Mouse (Mus musculus) neural tube, embryonic 15.5 days (tissue): ENCODE measurements around the gene Igsf8. TPM values are rescaled to one million over a fixed set of nuclear protein-coding genes. Genes with fewer than 3 reads are reported as not detected.
A peak's percentile ranks its signal among the peaks of the same experiment; 100 is the strongest.

Experiments
- ATAC-seq: fragments of 200-750 bp; cut with Nextera tagmentation; 2 replicates; pipeline ENCODE4 v1.8.0; 2017; ENCODE audit warnings: mild to moderate bottlenecking, moderate TSS enrichment, moderate library complexity; ENCODE audit not compliant: low FRiP score
- H3K27ac ChIP-seq: fragments of 300-500 bp; sonication (generic); replicated peaks from 2 replicates; pipeline ENCODE4 v1.5.1; 2015; ENCODE audit warnings: mild to moderate bottlenecking, inconsistent platforms
- H3K27me3 ChIP-seq: fragments of 300-500 bp; sonication (generic); replicated peaks from 2 replicates; pipeline ENCODE4 v1.6.1; 2015; ENCODE audit warnings: inconsistent platforms
- H3K36me3 ChIP-seq: fragments of 300-500 bp; sonication (generic); 2 replicates; pipeline ENCODE4 v1.6.1; 2015; ENCODE audit warnings: inconsistent platforms
- H3K4me1 ChIP-seq: fragments of 300-500 bp; sonication (generic); 2 replicates; pipeline ENCODE4 v1.6.1; 2015; ENCODE audit warnings: inconsistent platforms
- H3K4me2 ChIP-seq: fragments of 300-500 bp; sonication (generic); 2 replicates; pipeline ENCODE4 v1.6.1; 2015; ENCODE audit warnings: inconsistent platforms, mild to moderate bottlenecking, moderate library complexity
- H3K4me3 ChIP-seq: fragments of 300-500 bp; sonication (generic); replicated peaks from 2 replicates; pipeline ENCODE4 v1.5.1; 2015; ENCODE audit warnings: mild to moderate bottlenecking, inconsistent platforms
- H3K9ac ChIP-seq: fragments of 300-500 bp; sonication (generic); replicated peaks from 2 replicates; pipeline ENCODE4 v1.6.1; 2015; ENCODE audit warnings: mild to moderate bottlenecking, inconsistent platforms
- H3K9me3 ChIP-seq: fragments of 300-500 bp; sonication (generic); replicated peaks from 2 replicates; pipeline ENCODE4 v1.6.1; 2016; ENCODE audit warnings: inconsistent platforms
- WGBS: fragments of 180-500 bp; shearing (Covaris S2); methylation state at CpG from one replicate; pipeline ENCODE4 v1.1.7; 2015; ENCODE audit warnings: mixed read lengths; 5-methylcytosine and 5-hydroxymethylcytosine counted together
- polyA plus RNA-seq: library from polyadenylated mRNA; unstranded; fragments of >200 nt; fragmentation: Nextera tagmentation; extraction: Ambion mirVana; gene quantifications from 2 replicates; pipeline ENCODE4 v1.2.1, GENCODE M21; 2015

The Igsf8 gene
- polyA plus RNA-seq, 1 experiment from 2014 or later = 71.3 TPM

DNA sequence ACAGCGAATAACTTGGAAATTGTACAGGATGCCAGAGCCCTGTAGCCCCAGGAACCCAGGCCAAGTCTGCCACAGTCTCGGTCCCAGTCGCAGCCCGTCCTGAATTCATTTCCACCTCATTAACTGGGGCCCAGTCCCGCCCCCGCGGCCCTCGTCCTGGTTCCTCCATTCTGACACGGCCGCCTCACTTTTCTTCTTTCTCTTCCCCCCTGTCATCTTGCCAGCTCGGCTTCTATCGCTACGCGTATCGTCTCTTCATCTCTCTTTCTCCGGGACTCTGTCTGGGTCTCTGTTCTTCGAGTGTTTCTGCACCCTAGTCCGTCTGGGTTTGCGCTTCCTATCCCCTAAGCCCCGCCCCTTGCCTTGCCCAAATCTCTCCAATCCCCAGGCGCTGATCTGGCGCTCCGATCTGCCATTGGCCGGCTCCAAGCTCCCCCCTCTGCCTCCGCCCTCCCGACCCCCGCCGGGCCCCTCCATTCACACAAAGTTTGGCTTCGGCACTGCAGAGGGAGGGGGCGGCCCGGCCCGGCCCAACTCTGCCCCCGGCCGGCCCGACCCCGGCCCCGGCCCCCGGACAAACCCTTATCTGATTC, 79.4 kb downstream of the Igsf8 start, which contains the start of gene Kcnj10:
TSS of gene Kcnj10 (plus strand) at position 482 of the 593 bp plus-strand sequence.
- no peaks in the 10 kb centered on the region for H3K9me3 ChIP-seq
- WGBS = 1% methylated on average over 38 of the region's 38 CpGs
- peak within 1 kb of the TSS; percentile 46 for H3K4me3 ChIP-seq
- H3K27ac ChIP-seq = peak within 1 kb of the TSS; percentile 71
- ATAC-seq = peak; percentile 90
- peaks cover 16% of the 10 kb centered on the region for H3K4me1 ChIP-seq
- H3K4me2 ChIP-seq = peak within 1 kb of the TSS; percentile 79
- H3K27me3 ChIP-seq = peaks cover 9% of the 10 kb centered on the region
- H3K36me3 ChIP-seq = no peaks in the 10 kb centered on the region
- peak within 1 kb of the TSS; percentile 38 for H3K9ac ChIP-seq

GRCm38 (mm10) chr1:172341386-172341785, 79.9 kb downstream of the Igsf8 start:
- H3K4me3 ChIP-seq = peak overlapping the region; percentile 46
- H3K9ac ChIP-seq = peak overlapping the region; percentile 38
- WGBS = 17% methylated on average over 10 of the region's 10 CpGs
- ATAC-seq = peak; percentile 18; the same call in 1 of the 2 replicates
- H3K27ac ChIP-seq = peak overlapping the region; percentile 71
- peaks cover 9% of the 10 kb centered on the region for H3K27me3 ChIP-seq
- peak overlapping the region; percentile 79 for H3K4me2 ChIP-seq
- peaks cover 16% of the 10 kb centered on the region for H3K4me1 ChIP-seq
- no peaks in the 10 kb centered on the region for H3K36me3 ChIP-seq
- no peaks in the 10 kb centered on the region for H3K9me3 ChIP-seq

DNA sequence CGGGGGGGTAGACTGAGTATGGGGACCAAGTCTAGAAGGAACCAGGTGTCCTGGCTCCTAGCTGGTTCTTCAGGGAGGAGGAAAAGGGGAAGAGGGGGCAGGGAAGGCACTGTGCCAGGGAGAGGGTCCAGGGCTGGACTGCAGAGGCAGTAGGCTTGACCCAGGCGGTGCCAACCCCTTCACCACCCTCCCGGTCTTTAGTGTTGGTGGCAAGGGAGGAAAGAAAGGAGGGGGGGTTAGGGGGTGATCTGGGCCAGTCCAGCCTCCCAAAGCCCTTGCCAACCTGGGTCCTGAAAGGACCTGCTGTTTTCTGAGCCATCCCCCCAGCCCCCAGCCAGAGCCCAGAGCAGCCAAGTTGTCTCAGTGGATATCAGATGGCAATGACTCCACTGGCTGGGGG, 81.3 kb downstream of the Igsf8 start:
- Histone ChIP-seq H3K9me3 (no peaks in the 10 kb centered on the region), H3K27me3 (peaks cover 9% of the 10 kb centered on the region), H3K4me1 (peaks cover 16% of the 10 kb centered on the region), H3K27ac (peak overlapping the region; percentile 73), H3K4me3 (0 out of 2 replicates have a peak overlapping the region, but pooled peaks have one; percentile 46), H3K36me3 (no peaks in the 10 kb centered on the region), H3K4me2 (peak overlapping the region; percentile 79), H3K9ac (0 out of 2 replicates have a peak overlapping the region, but pooled peaks have one; percentile 7)
- peak; percentile 79 for ATAC-seq
- 66% methylated on average over 3 of the region's 3 CpGs for WGBS

DNA sequence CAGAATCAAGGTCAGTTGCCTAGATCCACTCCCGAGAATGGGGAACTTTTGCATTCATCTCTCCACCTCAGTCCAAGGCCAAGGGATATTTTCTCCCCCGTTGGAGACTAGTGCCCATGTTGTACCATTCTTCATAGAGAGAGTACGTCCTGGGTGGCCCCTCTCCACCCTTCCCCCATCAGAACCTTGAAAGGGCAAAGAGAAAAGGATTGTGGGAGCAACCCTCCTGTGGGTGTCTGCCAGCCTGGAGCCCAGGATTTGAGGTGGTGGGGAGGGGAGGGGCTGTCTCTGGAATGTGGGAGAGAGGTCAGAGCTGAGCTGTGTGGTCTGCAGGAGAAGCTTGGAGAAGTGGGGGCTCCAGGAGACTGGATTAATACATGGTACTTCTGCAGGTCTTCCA, 82.5 kb downstream of the Igsf8 start:
- Histone ChIP-seq H3K27ac (peak overlapping the region; percentile 73), H3K4me1 (peaks cover 16% of the 10 kb centered on the region), H3K9ac (no peak overlapping the region), H3K4me2 (peak overlapping the region; percentile 79), H3K4me3 (no peak overlapping the region), H3K36me3 (no peaks in the 10 kb centered on the region), H3K9me3 (no peaks in the 10 kb centered on the region), H3K27me3 (peaks cover 9% of the 10 kb centered on the region)
- 52% methylated on average over 3 of the region's 3 CpGs for WGBS
- no peak for ATAC-seq

- Histone ChIP-seq H3K27ac (peak overlapping the region; percentile 73; the same call in 1 of the 2 replicates), H3K27me3 (peaks cover 9% of the 10 kb centered on the region), H3K36me3 (no peaks in the 10 kb centered on the region), H3K4me2 (0 out of 2 replicates have a peak overlapping the region, but pooled peaks have one; percentile 79), H3K9me3 (no peaks in the 10 kb centered on the region), H3K4me3 (no peak overlapping the region), H3K4me1 (peaks cover 20% of the 10 kb centered on the region), H3K9ac (no peak overlapping the region)
- no peak for ATAC-seq
- WGBS = 83% methylated on average over 7 of the region's 7 CpGs
Measured at GRCm38 (mm10) chr1:172344820-172345219, 83.4 kb downstream of the Igsf8 start.

DNA sequence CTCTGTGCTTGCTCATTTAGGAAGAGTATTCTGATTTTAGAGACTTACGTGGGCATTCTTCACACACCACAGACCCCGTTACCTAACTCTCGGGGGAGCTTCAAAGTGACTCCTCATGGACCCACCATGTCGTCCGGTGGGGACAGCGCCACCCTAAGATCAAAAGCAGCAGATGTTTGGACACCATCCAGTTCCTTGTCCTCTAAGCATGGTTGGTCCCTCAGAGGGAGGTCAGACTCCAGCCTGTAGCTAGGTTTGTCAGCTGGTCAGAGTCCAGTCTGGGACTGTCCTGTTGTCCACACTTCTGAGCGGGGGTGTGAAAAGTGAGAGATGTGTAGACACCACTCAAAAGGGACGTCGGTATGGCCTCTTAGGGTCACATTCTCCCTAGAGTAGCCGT, 85.3 kb downstream of the Igsf8 start:
- Histone ChIP-seq H3K4me2 (no peak overlapping the region), H3K27ac (no peak overlapping the region), H3K27me3 (peaks cover 2% of the 10 kb centered on the region; the same call in 1 of the 2 replicates), H3K4me1 (peaks cover 19% of the 10 kb centered on the region), H3K4me3 (no peak overlapping the region), H3K9me3 (no peaks in the 10 kb centered on the region), H3K9ac (no peak overlapping the region), H3K36me3 (no peaks in the 10 kb centered on the region)
- no peak for ATAC-seq
- 82% methylated on average over 10 of the region's 10 CpGs for WGBS

DNA sequence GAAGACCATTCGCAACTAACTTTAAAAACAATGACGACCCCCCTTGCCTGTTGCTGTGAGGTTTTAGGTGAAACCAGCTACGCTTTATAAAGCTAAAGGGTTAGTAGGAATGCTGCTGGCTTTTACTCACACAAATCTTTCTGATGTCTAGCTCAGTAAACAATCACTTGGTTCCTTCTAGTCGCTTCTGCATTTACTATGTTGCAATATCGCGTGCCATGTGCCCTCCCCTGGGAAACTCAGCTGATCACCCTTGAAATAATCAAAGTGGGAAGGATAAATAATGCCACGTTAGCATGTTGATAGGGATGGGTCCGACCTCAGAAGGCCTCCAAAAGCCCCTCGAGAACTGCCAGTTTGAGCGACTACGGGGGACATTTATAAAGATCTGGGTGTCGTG, 85.9 kb downstream of the Igsf8 start:
- Histone ChIP-seq H3K27me3 (no peaks in the 10 kb centered on the region), H3K36me3 (no peaks in the 10 kb centered on the region), H3K9ac (no peak overlapping the region), H3K4me3 (no peak overlapping the region), H3K4me2 (no peak overlapping the region), H3K4me1 (peaks cover 19% of the 10 kb centered on the region), H3K9me3 (no peaks in the 10 kb centered on the region), H3K27ac (no peak overlapping the region)
- ATAC-seq = no peak
- WGBS = 75% methylated on average over 12 of the region's 12 CpGs

DNA sequence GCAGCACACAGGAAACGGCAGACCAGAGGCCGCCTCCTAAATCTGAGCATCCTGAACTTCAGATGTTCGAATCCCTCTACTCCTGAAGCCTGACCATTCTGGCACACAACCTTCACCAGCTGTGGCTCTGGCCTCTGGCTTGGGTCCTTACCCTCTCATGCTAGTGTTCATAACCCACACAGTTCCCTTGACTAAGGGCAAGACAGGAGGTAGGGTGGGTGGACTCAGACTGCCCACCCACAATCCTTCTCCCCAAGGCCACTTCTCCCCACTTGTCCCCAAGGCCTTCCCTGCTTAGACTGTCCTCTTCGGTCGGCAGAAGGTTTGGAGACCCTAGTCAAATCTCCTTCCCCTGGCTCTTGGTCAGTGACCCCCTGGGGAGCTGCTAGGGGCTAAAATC, 88.1 kb downstream of the Igsf8 start:
- no peaks in the 10 kb centered on the region for H3K36me3 ChIP-seq
- ATAC-seq = peak; percentile 16; the same call in 1 of the 2 replicates
- H3K9me3 ChIP-seq = no peaks in the 10 kb centered on the region
- WGBS = 32% methylated on average over 5 of the region's 5 CpGs
- peak overlapping the region; percentile 78 for H3K27ac ChIP-seq
- H3K4me2 ChIP-seq = peak overlapping the region; percentile 35; the same call in 1 of the 2 replicates
- H3K4me1 ChIP-seq = peaks cover 20% of the 10 kb centered on the region
- H3K9ac ChIP-seq = no peak overlapping the region
- no peaks in the 10 kb centered on the region for H3K27me3 ChIP-seq
- H3K4me3 ChIP-seq = no peak overlapping the region

DNA sequence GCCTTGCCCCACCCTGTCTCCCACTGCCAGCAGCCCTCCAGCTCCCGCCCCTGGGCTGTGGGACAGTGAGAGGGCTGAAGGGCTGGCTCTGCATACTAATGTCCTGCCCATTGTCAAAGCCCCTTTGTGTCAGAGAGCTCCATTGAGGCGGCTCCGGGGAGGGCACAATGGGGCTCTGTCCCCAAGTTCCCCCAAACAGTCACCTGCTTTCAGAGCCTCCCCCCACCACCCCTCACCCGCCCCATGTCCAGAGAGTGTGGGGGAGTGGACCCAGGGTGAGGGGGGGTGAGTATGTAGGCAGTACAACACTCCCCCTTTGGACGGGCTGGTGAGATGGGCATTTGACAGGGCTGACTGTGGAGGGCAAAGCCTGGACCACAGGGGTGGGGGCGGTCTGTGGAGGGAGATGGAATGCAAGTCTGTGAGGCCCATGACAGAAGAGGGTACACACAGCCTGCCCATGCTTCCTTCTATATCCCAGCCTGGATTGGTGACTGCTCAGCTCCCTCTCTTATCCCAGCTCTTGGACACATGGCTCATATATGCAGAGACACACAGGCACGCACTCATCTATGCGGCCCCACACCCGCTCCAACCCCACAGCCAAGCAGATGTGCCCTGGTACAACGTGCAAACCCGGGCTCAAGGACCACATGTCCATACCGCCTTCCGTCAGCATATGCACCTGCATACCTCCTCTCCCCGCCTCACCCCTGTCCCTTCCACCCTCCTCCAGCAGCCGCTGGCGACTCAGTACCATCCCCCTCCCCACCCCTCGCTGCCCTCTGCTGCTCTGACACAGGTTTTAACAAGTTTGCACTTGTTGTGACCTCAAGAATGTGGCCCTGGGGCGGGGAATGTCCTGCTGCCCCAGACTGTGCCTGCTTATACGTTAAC, 88.7 kb downstream of the Igsf8 start:
- no peaks in the 10 kb centered on the region for H3K36me3 ChIP-seq
- peaks cover 22% of the 10 kb centered on the region for H3K4me1 ChIP-seq
- H3K4me3 ChIP-seq = no peak overlapping the region
- no peak overlapping the region for H3K9ac ChIP-seq
- no peaks in the 10 kb centered on the region for H3K9me3 ChIP-seq
- H3K27ac ChIP-seq = peak overlapping the region; percentile 78
- WGBS = 8% methylated on average over 19 of the region's 19 CpGs
- peak; percentile 93 for ATAC-seq
- H3K4me2 ChIP-seq = peak overlapping the region; percentile 35
- H3K27me3 ChIP-seq = no peaks in the 10 kb centered on the region

GRCm38 (mm10) chr1:172352001-172352400, 90.6 kb downstream of the Igsf8 start:
- no peaks in the 10 kb centered on the region for H3K36me3 ChIP-seq
- H3K9me3 ChIP-seq = no peaks in the 10 kb centered on the region
- ATAC-seq = no peak
- whole genome bisulfite sequencing = 77% methylated on average over 6 of the region's 6 CpGs
- no peaks in the 10 kb centered on the region for H3K27me3 ChIP-seq
- no peak overlapping the region for H3K27ac ChIP-seq
- peaks cover 30% of the 10 kb centered on the region for H3K4me1 ChIP-seq
- no peak overlapping the region for H3K4me2 ChIP-seq
- H3K9ac ChIP-seq = no peak overlapping the region
- no peak overlapping the region for H3K4me3 ChIP-seq

- H3K27me3 ChIP-seq = no peaks in the 10 kb centered on the region
- no peak overlapping the region for H3K4me3 ChIP-seq
- no peak overlapping the region for H3K9ac ChIP-seq
- peaks cover 35% of the 10 kb centered on the region for H3K4me1 ChIP-seq
- no peak for ATAC-seq
- H3K36me3 ChIP-seq = no peaks in the 10 kb centered on the region
- H3K4me2 ChIP-seq = no peak overlapping the region
- no peaks in the 10 kb centered on the region for H3K9me3 ChIP-seq
- H3K27ac ChIP-seq = no peak overlapping the region
- 92% methylated on average over 3 of the region's 3 CpGs for WGBS
Measured at GRCm38 (mm10) chr1:172352453-172352852, 91.0 kb downstream of the Igsf8 start.
